Mouse (Mus musculus) stomach, embryonic 14.5 days (tissue): ENCODE results near the gene Cks1b. TPM values are rescaled to one million over a fixed set of nuclear protein-coding genes. Genes with fewer than 3 reads are reported as not detected.

Experiments used
- ATAC-seq: fragments of 200-750 bp; cut with Nextera tagmentation; 2 replicates; pipeline ENCODE4 v1.8.0; 2017; ENCODE audit warnings: low read depth, moderate TSS enrichment; ENCODE audit not compliant: insufficient number of reproducible peaks, insufficient read depth, low FRiP score
- H3K27ac ChIP-seq: fragments of 300-500 bp; sonication (generic); 2 replicates; pipeline ENCODE4 v1.5.1; 2014; ENCODE audit warnings: mild to moderate bottlenecking, low read length, moderate library complexity, mixed read lengths
- H3K27me3 ChIP-seq: fragments of 300-500 bp; sonication (generic); 2 replicates; pipeline ENCODE4 v1.6.1; 2014; ENCODE audit warnings: low read length, control low read depth, mixed read lengths; ENCODE audit not compliant: control insufficient read depth, insufficient read depth
- H3K36me3 ChIP-seq: fragments of 300-500 bp; sonication (generic); 2 replicates; pipeline ENCODE4 v1.6.1; 2014; ENCODE audit warnings: mild to moderate bottlenecking, control low read depth, low read length, moderate library complexity, mixed read lengths; ENCODE audit not compliant: control insufficient read depth, insufficient read depth
- H3K4me1 ChIP-seq: fragments of 300-500 bp; sonication (generic); 2 replicates; pipeline ENCODE4 v1.6.1; 2014; ENCODE audit warnings: low read length, control low read depth, mixed read lengths; ENCODE audit not compliant: control insufficient read depth, insufficient read depth
- H3K4me2 ChIP-seq: fragments of 300-500 bp; sonication (generic); replicated peaks from 2 replicates; pipeline ENCODE4 v1.6.1; 2014; ENCODE audit warnings: low read depth, low read length, control low read depth
- H3K4me3 ChIP-seq: fragments of 300-500 bp; sonication (generic); 2 replicates; pipeline ENCODE4 v1.5.1; 2014; ENCODE audit warnings: low read depth, low read length, control low read depth
- H3K9ac ChIP-seq: fragments of 300-500 bp; sonication (generic); replicated peaks from 2 replicates; pipeline ENCODE4 v1.6.1; 2014; ENCODE audit warnings: low read depth, mild to moderate bottlenecking, control low read depth, low read length, moderate library complexity, mixed read lengths
- H3K9me3 ChIP-seq: fragments of 300-500 bp; sonication (generic); 2 replicates; pipeline ENCODE4 v1.6.1; 2016; ENCODE audit warnings: low read depth, low read length, control low read depth; ENCODE audit not compliant: control insufficient read depth
- WGBS: fragments of 180-500 bp; shearing (Covaris S2); extraction: QIAGEN DNeasy Blood & Tissue Kit; methylation state at CpG from one replicate; pipeline ENCODE4 v1.1.7; 2014; 5-methylcytosine and 5-hydroxymethylcytosine counted together
- polyA plus RNA-seq: library from polyadenylated mRNA; unstranded; fragments of >200 nt; fragmentation: Nextera tagmentation; extraction: Ambion mirVana; gene quantifications from 2 replicates; pipeline ENCODE4 v1.2.1, GENCODE M21; 2014

The Cks1b gene
- polyA plus RNA-seq: 470 and 503 TPM in 2 replicates

DNA sequence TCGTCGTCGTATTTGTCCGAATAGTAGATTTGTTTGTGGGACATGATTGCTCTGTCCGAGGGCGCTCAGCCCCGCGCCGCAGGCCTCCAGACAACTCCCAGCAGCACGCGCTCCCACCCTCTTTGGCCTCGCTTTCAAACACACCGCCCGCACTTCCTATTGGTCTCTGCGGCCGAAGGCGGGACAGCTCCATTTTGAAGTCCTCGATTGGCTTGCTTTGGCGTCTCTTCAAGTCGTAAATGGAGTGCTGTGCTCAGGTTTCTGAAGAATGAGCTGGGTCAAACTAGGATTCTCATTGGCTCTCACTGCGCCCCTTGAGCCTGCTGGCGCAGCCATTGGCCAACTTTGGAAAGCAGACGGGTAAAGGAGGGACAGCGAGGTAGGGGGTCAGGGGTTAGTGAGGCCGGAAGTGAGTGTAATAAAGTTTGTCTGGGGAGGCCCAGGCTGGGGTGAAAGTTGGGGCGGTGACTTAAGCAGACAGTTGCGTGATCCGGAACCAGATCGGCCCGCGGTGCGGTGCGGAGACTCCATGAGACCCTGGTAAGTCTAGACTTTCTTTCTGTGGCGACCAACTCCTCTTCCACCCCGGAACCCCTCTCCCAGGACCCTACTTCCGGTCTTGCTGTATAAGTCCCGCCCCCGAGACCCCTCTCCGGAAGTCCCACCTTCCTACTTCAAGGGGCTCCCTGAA, at the start of gene Cks1b, which contains the start of gene Shc1:
Cks1b (minus strand) TSS at position 214 of the 691 bp plus-strand sequence.
Shc1 (plus strand) TSS at position 274 of the 691 bp plus-strand sequence.
- peak within 1 kb of the TSS; percentile 54 for H3K9ac ChIP-seq
- H3K4me2 ChIP-seq: peak within 1 kb of the TSS; percentile 67
- peaks cover 37% of the 10 kb centered on the region for H3K4me1 ChIP-seq
- peak within 1 kb of the TSS; percentile 53 for H3K4me3 ChIP-seq
- no peaks in the 10 kb centered on the region for H3K9me3 ChIP-seq
- WGBS: under 1% methylated on average over 39 of the region's 39 CpGs
- H3K27me3 ChIP-seq: no peaks in the 10 kb centered on the region
- H3K27ac ChIP-seq: peak within 1 kb of the TSS; percentile 97
- H3K36me3 ChIP-seq: peaks cover 26% of the 10 kb centered on the region
- peak; percentile 92 for ATAC-seq

DNA sequence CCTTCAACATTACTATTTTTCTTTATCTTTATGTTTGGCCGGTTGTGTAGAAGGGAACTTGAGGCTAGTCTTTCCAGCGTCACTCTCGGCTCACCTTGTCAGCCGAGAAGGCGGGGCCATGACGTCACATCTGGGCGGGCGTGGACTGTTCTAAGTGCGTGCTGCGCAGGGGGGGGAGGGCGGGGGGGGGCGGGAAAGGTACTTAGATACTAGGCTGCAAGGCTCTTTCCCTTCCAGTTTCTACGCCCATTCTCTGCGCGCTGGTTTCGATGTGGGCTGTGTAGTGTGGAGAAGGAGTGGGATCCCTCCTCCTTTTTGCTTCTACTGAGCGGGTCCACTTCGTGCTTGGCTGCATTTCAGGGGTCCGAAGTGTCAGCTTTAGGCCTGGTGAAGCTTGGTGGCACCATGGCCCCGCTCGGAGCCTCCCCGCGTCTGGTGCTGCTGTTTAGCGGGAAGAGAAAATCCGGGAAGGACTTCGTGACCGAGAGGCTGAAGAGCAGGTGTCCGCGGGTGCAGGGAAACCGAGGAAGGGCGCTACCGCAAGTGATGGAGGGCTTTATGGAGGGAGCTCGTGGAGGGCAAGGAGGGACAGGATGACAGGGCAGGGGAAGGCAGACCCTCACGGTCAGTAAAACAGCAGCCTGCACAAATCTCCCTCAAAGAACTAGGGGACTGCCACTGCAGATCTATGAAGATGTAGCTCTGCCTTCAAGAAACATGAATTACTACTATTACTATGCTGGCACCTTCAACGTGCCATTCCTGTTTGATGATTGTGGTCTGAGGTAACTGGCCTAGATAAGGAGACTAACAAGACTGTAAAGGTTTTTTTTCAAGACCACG, 41.0 kb upstream of the Cks1b start:
- peak overlapping the region; percentile 64 for H3K9ac ChIP-seq
- peaks cover 3% of the 10 kb centered on the region; the same call in 1 of the 2 replicates for H3K36me3 ChIP-seq
- H3K9me3 ChIP-seq: no peaks in the 10 kb centered on the region
- peak; percentile 88 for ATAC-seq
- H3K27ac ChIP-seq: peak overlapping the region; percentile 82
- no peaks in the 10 kb centered on the region for H3K27me3 ChIP-seq
- H3K4me1 ChIP-seq: no peaks in the 10 kb centered on the region
- H3K4me3 ChIP-seq: peak overlapping the region; percentile 70
- 1% methylated on average over 35 of the region's 36 CpGs for WGBS
- H3K4me2 ChIP-seq: peak overlapping the region; percentile 79

DNA sequence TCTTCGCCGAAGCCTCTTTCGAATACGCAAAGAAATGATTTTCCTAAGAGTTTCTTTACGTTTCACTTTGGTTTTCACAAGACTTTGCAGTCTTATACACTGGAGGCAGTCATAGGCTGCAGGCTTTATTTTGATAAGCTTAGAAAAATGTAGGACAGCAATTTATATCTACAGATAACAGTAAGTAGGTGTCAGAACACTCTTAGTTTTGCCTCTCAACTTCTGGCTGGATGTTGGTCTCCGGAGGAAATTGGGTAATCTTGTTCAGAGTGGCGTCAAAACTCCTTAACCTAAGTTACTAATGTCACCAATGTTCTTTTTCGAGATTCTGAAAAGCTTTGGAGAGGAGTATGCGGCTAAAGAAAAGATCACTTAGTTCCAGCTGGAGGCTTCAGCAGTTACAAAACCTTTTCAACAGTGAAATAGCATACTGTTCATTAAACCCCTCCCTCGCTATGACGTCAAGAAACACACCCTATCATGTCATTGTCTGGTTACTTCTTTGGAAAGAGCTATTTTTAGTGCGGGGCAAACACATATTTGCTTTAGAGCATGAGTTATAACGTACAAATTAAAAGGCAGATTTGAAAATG, 40.3 kb upstream of the Cks1b start:
- no peak overlapping the region for H3K9ac ChIP-seq
- H3K4me3 ChIP-seq: peak overlapping the region; percentile 70
- no peaks in the 10 kb centered on the region for H3K9me3 ChIP-seq
- 0 out of 2 replicates have a peak, but pooled peaks have one; percentile 50 for ATAC-seq
- no peaks in the 10 kb centered on the region for H3K27me3 ChIP-seq
- no peaks in the 10 kb centered on the region for H3K4me1 ChIP-seq
- peaks cover 3% of the 10 kb centered on the region; the same call in 1 of the 2 replicates for H3K36me3 ChIP-seq
- 43% methylated on average over 13 of the region's 13 CpGs for WGBS
- H3K27ac ChIP-seq: no peak overlapping the region; the same call in 1 of the 2 replicates
- H3K4me2 ChIP-seq: peak overlapping the region; percentile 79

DNA sequence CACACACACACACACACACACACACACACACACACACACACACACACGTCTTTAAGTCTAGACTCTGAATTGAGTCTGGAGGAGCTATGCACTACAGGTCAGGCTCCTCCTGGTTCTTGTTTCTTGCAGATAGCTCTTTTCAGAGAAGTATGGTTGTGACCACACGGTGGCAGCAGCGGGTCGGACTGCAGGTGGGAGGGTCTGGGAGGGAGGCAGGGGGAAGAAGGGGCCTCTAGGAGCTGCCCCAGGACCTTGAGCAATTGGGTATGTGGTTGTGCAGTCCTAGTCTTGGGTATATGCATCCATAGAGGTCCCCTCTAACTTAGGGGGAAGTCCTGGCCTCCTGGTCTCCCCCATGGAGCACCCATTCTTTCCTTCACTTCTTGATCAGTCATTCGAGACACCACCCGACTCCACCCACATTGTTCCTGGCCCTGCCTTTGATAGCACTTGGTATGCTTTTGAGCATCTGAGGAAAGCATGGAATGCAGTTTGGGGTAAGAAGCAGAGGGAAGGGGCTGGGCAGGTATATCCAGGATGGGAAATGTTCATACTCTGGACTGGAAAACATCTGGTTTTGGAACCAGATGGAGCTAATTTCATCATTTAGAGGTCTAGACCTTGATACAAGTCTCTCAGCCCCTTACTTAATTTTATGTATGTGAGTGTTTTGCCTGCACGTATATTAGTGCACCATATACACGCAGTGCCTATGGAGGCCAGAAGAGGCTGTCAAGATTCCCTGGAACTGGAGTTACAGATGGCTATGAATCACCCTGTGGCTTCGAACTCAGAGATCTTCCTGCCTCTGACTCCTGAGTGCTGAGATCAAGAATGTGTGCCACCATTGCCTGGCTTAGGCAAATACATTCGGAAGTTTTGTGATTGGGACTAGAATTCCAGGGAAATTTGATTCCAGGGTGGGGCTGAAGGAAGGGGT, 38.8 kb upstream of the Cks1b start:
- H3K27ac ChIP-seq: no peak overlapping the region
- H3K9me3 ChIP-seq: no peaks in the 10 kb centered on the region
- H3K4me3 ChIP-seq: no peak overlapping the region
- no peaks in the 10 kb centered on the region for H3K4me1 ChIP-seq
- ATAC-seq: no peak
- WGBS: 43% methylated on average over 10 of the region's 10 CpGs
- H3K36me3 ChIP-seq: peaks cover 3% of the 10 kb centered on the region; the same call in 1 of the 2 replicates
- H3K27me3 ChIP-seq: no peaks in the 10 kb centered on the region
- no peak overlapping the region for H3K9ac ChIP-seq
- H3K4me2 ChIP-seq: no peak overlapping the region

DNA sequence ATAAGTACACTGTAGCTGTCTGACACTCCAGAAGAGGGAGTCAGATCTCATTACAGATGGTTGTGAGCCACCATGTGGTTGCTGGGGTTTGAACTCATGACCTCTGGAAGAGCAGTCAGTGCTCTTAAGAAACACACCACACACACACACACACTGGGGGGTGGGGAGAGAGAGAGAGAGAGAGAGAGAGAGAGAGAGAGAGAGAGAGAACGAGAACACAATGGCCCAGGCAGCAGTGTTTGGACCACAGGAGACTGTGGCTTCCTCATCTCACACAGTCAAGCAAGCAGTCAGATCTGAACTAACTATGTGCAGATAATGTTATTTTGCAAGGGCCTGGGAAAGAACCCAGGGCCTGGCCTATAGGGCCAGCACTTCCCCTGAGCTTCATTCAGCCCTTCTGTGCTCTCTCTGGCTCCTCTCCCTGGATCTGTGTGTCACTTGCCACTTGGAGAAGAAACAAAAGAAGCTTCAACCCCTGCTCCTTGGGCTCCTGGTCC, 37.7 kb upstream of the Cks1b start:
- Histone ChIP-seq H3K4me1 (no peaks in the 10 kb centered on the region), H3K9ac (no peak overlapping the region), H3K4me2 (no peak overlapping the region), H3K9me3 (no peaks in the 10 kb centered on the region), H3K4me3 (no peak overlapping the region), H3K27me3 (no peaks in the 10 kb centered on the region), H3K27ac (no peak overlapping the region), H3K36me3 (no peaks in the 10 kb centered on the region)
- 54% methylated on average over 1 of the region's 1 CpGs for WGBS
- ATAC-seq: no peak

DNA sequence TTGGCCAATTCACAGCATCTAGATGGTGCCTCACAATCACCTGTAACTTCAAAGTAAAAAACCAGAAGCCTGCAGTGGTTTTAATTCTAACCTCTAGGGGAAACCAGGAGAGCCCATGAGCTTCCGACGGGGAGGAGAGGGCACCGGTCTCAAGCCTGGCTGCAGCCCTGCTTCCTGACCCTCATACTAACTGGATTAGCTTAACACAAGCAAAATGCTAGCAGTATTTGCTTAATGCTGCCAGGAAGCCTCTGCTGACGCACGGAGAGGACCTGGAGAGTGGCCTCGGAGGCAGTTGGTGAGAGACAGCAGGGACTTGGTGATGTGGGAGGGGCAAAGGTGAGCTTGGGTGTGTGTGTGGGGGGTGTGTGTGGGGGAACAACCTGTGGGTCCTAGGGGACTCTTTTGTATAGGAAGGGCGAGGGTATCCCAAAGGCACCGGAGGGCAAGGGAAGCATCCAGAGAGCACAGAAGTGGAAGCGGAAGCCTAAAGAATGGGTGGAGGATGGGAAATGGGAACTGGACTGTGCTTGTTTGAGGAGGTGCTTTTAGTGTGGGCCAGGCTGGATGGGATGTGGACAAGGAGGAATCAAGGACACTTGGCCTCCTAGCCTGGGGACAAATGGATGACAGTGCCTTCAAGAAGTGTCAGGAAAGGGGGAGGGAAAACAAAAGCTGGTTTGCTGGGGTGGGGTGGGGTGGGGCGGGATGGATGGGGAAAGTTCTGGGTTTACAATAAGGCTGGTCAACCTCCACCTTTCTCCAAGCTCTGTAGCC, 36.4 kb upstream of the Cks1b start, which contains the start of gene Pmvk:
Pmvk (plus strand) TSS at position 141 of the 777 bp plus-strand sequence.
- Histone ChIP-seq H3K4me3 (no peak within 1 kb of the TSS), H3K27ac (no peak within 1 kb of the TSS), H3K4me1 (no peaks in the 10 kb centered on the region), H3K4me2 (no peak within 1 kb of the TSS), H3K27me3 (no peaks in the 10 kb centered on the region), H3K9ac (no peak within 1 kb of the TSS), H3K36me3 (no peaks in the 10 kb centered on the region), H3K9me3 (no peaks in the 10 kb centered on the region)
- ATAC-seq: no peak
- WGBS: 48% methylated on average over 10 of the region's 10 CpGs

DNA sequence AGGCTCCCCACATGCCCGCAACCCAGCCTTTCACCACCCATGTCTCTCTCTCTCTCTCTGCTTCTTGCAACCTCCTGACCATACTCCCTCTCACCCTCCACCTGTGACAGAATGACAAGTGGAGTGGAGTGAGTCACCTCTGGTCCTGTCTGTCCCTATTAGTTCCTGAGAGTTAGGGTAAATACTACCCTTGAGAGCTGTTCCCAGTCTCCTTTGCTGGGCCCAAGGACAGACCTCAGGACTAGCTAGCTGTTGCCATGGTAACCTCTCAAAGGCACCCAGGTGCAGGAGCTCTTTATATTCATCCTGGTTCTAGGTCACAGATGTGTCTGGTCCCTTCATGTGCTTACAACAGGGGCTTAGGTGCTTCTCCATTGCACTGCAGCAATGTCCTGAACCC, 33.7 kb upstream of the Cks1b start:
- H3K4me3 ChIP-seq: no peak overlapping the region
- ATAC-seq: no peak
- H3K9ac ChIP-seq: no peak overlapping the region
- peaks cover 5% of the 10 kb centered on the region; the same call in 1 of the 2 replicates for H3K36me3 ChIP-seq
- H3K4me1 ChIP-seq: peaks cover 3% of the 10 kb centered on the region; the same call in 1 of the 2 replicates
- WGBS: 80% methylated on average over 1 of the region's 1 CpGs
- H3K4me2 ChIP-seq: no peak overlapping the region
- H3K27me3 ChIP-seq: no peaks in the 10 kb centered on the region
- H3K27ac ChIP-seq: no peak overlapping the region
- no peaks in the 10 kb centered on the region for H3K9me3 ChIP-seq
